Mouse (Mus musculus) heart, adult 2 months (tissue): ENCODE measurements around the gene Cmtm8. TPM values are rescaled to one million over a fixed set of nuclear protein-coding genes. Genes with fewer than 3 reads are reported as not detected.

ENCODE experiments used
- DNase-seq, 2 experiments: peaks; one replicate each; pipeline ENCODE4 v3.0.0; 2021
- H3K27ac ChIP-seq: fragments of 200-600 bp; 2 replicates; pipeline ENCODE4 v1.8.1; 2022
- H3K27me3 ChIP-seq: fragments of 200-500 bp; 2 replicates; pipeline ENCODE4 v1.6.1; 2012; ENCODE audit warnings: mild to moderate bottlenecking, low read length, inconsistent platforms, mixed read lengths; ENCODE audit not compliant: control insufficient read depth, insufficient read depth
- H3K36me3 ChIP-seq: fragments of 200-500 bp; 2 replicates; pipeline ENCODE4 v1.6.1; 2012; ENCODE audit warnings: low read length, inconsistent platforms; ENCODE audit not compliant: control insufficient read depth, insufficient read depth
- H3K4me1 ChIP-seq: fragments of 200-500 bp; 2 replicates; pipeline ENCODE4 v1.6.1; 2011; ENCODE audit warnings: low read length; ENCODE audit not compliant: control insufficient read depth, insufficient read depth
- H3K4me3 ChIP-seq: fragments of 200-600 bp; 2 replicates; pipeline ENCODE4 v1.8.1; 2022
- H3K79me2 ChIP-seq: fragments of 200-500 bp; replicated peaks from 2 replicates; pipeline ENCODE4 v1.6.1; 2012; ENCODE audit warnings: mild to moderate bottlenecking, inconsistent platforms, low read length, moderate library complexity, mixed read lengths; ENCODE audit not compliant: control insufficient read depth, insufficient read depth
- H3K9ac ChIP-seq: fragments of 200-500 bp; 2 replicates; pipeline ENCODE4 v1.6.1; 2012; ENCODE audit warnings: low read depth, mild to moderate bottlenecking, control low read depth, inconsistent platforms, low read length, mixed read lengths
- CTCF ChIP-seq: fragments of 200-600 bp; IDR thresholded peaks from 2 replicates; pipeline ENCODE4 v1.8.1; 2022; ENCODE audit warnings: antibody characterized with exemption, mild to moderate bottlenecking, moderate library complexity
- EP300 ChIP-seq: fragments of 200-500 bp; IDR thresholded peaks from 2 replicates; pipeline ENCODE4 v1.6.1; 2011; ENCODE audit warnings: low read depth, low read length, control low read depth; ENCODE audit not compliant: insufficient read depth
- POLR2A ChIP-seq: fragments of 200-500 bp; IDR thresholded peaks from 2 replicates; pipeline ENCODE4 v1.6.1; 2011; ENCODE audit warnings: mild to moderate bottlenecking, low read depth, low read length, control low read depth; ENCODE audit not compliant: insufficient read depth
- WGBS: fragments of 180-500 bp; shearing (Covaris S2); methylation state at CpG from one replicate; pipeline ENCODE4 v1.1.7; 2018; 5-methylcytosine and 5-hydroxymethylcytosine counted together
- intact Hi-C: fragments of 180-260 bp; cut with DNase I; formaldehyde crosslinking; loops from one replicate; pipeline ENCODE4 v1.15.1; 2025
- polyA plus RNA-seq: library from polyadenylated mRNA; depleted of rRNA; stranded (reverse); fragments of >200 nt; gene quantifications from 2 replicates; pipeline ENCODE4 v1.2.3, GENCODE M21; 2012
- total RNA-seq, 2 experiments: library from RNA; stranded (reverse); gene quantifications; 2 replicates each; pipeline ENCODE4 v1.2.3; 2021

Cmtm8 gene
- total and polyA plus RNA-seq, 3 experiments: 11.5 to 28.7 (median 11.9) TPM

DNA sequence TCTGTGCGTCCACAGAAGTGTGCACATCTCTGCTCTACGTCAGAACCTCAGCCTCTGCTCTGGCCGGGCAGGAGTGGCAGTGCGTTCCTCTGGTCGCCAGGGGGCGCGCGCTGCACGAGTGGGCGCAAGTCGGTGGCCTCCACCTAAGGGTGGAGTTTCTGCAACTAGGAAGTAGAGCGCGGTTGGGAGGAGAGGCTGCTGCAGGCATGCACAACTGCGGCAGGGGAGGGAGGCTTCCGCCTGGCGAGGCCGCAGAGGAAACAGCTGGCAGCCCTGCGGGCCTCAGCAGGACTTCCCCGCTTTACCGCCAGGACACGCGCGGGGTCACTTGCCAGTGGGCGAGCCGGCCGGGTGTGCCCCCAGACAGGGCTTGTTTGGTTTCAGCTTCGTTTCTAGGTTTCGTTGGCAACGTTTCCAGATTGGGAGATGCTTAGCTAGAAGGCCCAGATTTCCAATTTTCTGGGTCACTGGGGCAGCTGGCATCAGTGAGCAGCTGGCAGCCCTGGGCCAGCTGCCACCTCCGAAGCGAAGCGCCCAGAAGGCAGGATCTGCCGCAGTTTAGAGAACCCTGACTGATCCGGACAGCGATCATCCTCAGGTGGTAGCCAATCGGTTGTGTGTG, 91.0 kb downstream of the Cmtm8 start:
- DNase-seq: peak; percentile 94 to 95
- Histone ChIP-seq H3K79me2 (no peaks in the 10 kb centered on the region), H3K9ac (peak overlapping the region; percentile 66), H3K27ac (peak overlapping the region; percentile 78), H3K27me3 (no peaks in the 10 kb centered on the region), H3K4me1 (no peaks in the 10 kb centered on the region), H3K4me3 (peak overlapping the region; percentile 56), H3K36me3 (no peaks in the 10 kb centered on the region)
- intact Hi-C loops: loop anchor here (2.0 to 5.0 kb wide), 4 partner anchors 28 to 204 kb away; partner anchors contain the start of gene Cmtm7
- WGBS: 2% methylated on average over 36 of the region's 36 CpGs
- TF ChIP-seq POLR2A (peak; percentile 39; the same call in 1 of the 2 replicates), CTCF (peak; percentile 100), EP300 (no peak; the same call in 1 of the 2 replicates)

- Histone ChIP-seq H3K27ac (peak overlapping the region; percentile 45), H3K79me2 (no peaks in the 10 kb centered on the region), H3K36me3 (no peaks in the 10 kb centered on the region), H3K4me3 (no peak overlapping the region), H3K9ac (no peak overlapping the region), H3K27me3 (no peaks in the 10 kb centered on the region), H3K4me1 (no peaks in the 10 kb centered on the region)
- no peak for DNase-seq
- intact Hi-C loops: loop anchor here (2.0 to 5.0 kb wide), 4 partner anchors 28 to 205 kb away; partner anchors contain the start of gene Cmtm7
- 58% methylated on average over 9 of the region's 9 CpGs for WGBS
- TF ChIP-seq EP300: no peak
- no peak for TF ChIP-seq POLR2A
- TF ChIP-seq CTCF: no peak
Measured at GRCm38 (mm10) chr9:114752311-114752710, 91.6 kb downstream of the Cmtm8 start.

DNA sequence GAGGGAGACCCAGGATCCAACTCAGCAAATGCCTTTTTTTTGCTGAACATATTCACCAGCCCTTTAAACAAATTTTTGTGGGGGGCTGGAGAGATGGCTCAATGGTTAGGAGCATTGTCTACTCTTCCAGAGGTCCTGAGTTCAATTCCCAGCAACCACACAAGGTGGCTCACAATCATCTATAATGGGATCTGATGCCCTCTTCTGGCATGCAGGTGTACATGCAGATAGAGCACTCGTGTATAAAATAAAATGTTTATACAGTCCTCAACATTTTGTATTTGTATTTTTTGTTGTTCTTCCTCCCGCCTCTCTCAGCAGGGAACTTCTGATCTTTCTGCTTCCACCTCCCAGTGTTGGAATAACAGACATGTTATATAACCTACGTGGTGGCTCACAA, 92.4 kb downstream of the Cmtm8 start:
- H3K4me3 ChIP-seq: no peak overlapping the region

GRCm38 (mm10) chr9:114747466-114747865, 96.5 kb downstream of the Cmtm8 start:
- H3K4me3 ChIP-seq: no peak overlapping the region
- H3K4me1 ChIP-seq: peaks cover 8% of the 10 kb centered on the region
- no peak overlapping the region for H3K9ac ChIP-seq
- no peaks in the 10 kb centered on the region for H3K27me3 ChIP-seq
- WGBS: 90% methylated on average over 12 of the region's 12 CpGs
- no peaks in the 10 kb centered on the region for H3K79me2 ChIP-seq
- DNase-seq: no peak
- no peak overlapping the region for H3K27ac ChIP-seq
- TF ChIP-seq POLR2A: no peak
- TF ChIP-seq EP300: no peak
- TF ChIP-seq CTCF: no peak
- intact Hi-C loops: no loop called here
- H3K36me3 ChIP-seq: no peaks in the 10 kb centered on the region; the same call in 1 of the 2 replicates

More for the DNA sequence above, 92.4 kb downstream of the Cmtm8 start:
- no peaks in the 10 kb centered on the region for H3K27me3 ChIP-seq
- no peak overlapping the region for H3K9ac ChIP-seq
- no peaks in the 10 kb centered on the region for H3K79me2 ChIP-seq
- intact Hi-C loops: loop anchor here (5.0 kb wide), 2 partner anchors 161 to 206 kb away; no protein-coding TSS in a partner anchor
- 88% methylated on average over 3 of the region's 3 CpGs for WGBS
- DNase-seq: no peak
- H3K27ac ChIP-seq: no peak overlapping the region
- TF ChIP-seq EP300 (no peak), CTCF (peak; percentile 60)
- H3K4me1 ChIP-seq: no peaks in the 10 kb centered on the region
- no peaks in the 10 kb centered on the region for H3K36me3 ChIP-seq

DNA sequence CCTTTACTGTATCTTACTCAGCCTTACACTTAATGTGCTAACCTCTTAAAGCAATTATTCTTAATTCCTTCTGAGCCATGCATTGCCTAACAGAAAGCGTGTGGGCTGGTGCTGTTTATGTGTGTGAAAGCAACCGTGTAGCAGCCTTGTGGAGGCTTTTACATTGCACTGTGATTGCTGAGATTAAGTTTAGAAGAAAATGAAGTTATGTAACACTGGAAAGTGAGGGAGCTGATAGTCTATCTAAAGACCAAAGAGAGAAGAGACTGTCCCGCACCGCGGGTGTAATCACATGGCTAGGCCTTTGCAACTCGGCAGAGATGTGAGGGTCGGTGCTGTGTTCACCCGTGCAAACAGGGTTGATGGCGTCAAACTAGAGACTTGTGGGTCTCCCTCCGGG, 96.9 kb downstream of the Cmtm8 start:
- Histone ChIP-seq H3K36me3 (peaks cover 2% of the 10 kb centered on the region), H3K27ac (no peak overlapping the region), H3K4me3 (no peak overlapping the region), H3K27me3 (no peaks in the 10 kb centered on the region), H3K9ac (no peak overlapping the region), H3K79me2 (no peaks in the 10 kb centered on the region), H3K4me1 (peaks cover 10% of the 10 kb centered on the region)
- intact Hi-C loops: no loop called here
- DNase-seq: no peak
- TF ChIP-seq POLR2A (no peak), CTCF (no peak), EP300 (no peak)
- 86% methylated on average over 10 of the region's 10 CpGs for WGBS

DNA sequence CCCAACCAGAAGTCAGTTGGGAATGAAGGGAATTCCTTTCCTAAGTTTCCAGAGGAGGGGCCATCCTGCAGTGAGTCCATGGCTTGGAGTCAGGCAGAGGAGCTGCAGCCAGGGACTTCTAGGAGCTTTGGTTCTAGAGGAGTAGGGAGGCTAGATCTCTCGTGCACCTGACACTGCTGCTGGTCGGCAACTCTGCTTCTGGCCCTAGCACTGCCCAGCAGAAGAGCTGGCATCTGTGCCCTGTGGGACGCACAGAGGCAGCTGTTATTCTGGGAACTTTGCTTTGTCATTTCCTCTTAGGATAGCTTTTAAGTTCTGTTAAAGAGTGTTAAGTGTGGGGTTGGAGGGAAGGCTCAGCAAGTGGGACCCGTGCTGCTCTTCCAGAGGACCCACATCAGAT, 98.3 kb downstream of the Cmtm8 start:
- Histone ChIP-seq H3K4me3 (no peak overlapping the region), H3K27me3 (no peaks in the 10 kb centered on the region), H3K4me1 (peaks cover 10% of the 10 kb centered on the region), H3K27ac (no peak overlapping the region; the same call in 1 of the 2 replicates), H3K79me2 (no peaks in the 10 kb centered on the region), H3K36me3 (peaks cover 2% of the 10 kb centered on the region), H3K9ac (no peak overlapping the region)
- TF ChIP-seq CTCF: no peak
- TF ChIP-seq EP300: no peak
- WGBS: 15% methylated on average over 4 of the region's 4 CpGs
- no peak for DNase-seq
- intact Hi-C loops: no loop called here
